Mouse (Mus musculus) effector memory CD4-positive, alpha-beta T cell, adult 7 months (primary cell): Measurements from ENCODE around the gene Fastk. TPM values are rescaled to one million over a fixed set of nuclear protein-coding genes. Genes with fewer than 3 reads are reported as not detected.

Experiments
- polyA plus RNA-seq: library from polyadenylated mRNA; unstranded; fragments of 100-300 nt; shearing (Covaris generic); gene quantifications from one replicate; pipeline ENCODE4 v1.2.1, GENCODE M21; 2017

Gene Fastk
- polyA plus RNA-seq = 92.8 TPM

GRCm38 (mm10) chr5:24444746-24445427 is at the start of gene Fastk:
Gene Fastk (minus strand): TSS chr5:24445287.

GRCm38 (mm10) chr5:24452030-24452690 is 7.1 kb upstream of the Fastk start, which contains the start of gene Agap3:
Gene Agap3 (plus strand): TSS chr5:24452177.

GRCm38 (mm10) chr5:24447624-24448298 is 2.7 kb upstream of the Fastk start, which contains the start of gene Tmub1:
Gene Tmub1 (minus strand): TSS chr5:24447854.

GRCm38 (mm10) chr5:24423129-24424003 is 21.7 kb downstream of the Fastk start, which contains the start of the genes Cdk5 and Slc4a2:
Gene Cdk5 (minus strand): TSS chr5:24423530.
Gene Slc4a2 (plus strand): TSS chr5:24423837.

GRCm38 (mm10) chr5:24413042-24413693 is 31.9 kb downstream of the Fastk start, which contains the start of gene Asic3:
Gene Asic3 (plus strand): TSS chr5:24413392.

GRCm38 (mm10) chr5:24393392-24393997 is 51.6 kb downstream of the Fastk start, which contains the start of gene Abcb8:
Gene Abcb8 (plus strand): TSS chr5:24393663.

GRCm38 (mm10) chr5:24391864-24392263 is 53.2 kb downstream of the Fastk start, which contains the start of gene Atg9b:
Gene Atg9b (minus strand): TSS chr5:24392143.

Other genes with a start within 250 kb of the Fastk start
- gene Kcnh2, start 93.7 kb downstream of the Fastk start, polyA plus RNA-seq = not detected
- 0.12 TPM for gene Nos3, start 80.5 kb downstream of the Fastk start, polyA plus RNA-seq
- not detected for gene Atg9b, start 53.1 kb downstream of the Fastk start, polyA plus RNA-seq
- gene Abcb8, start 51.6 kb downstream of the Fastk start, polyA plus RNA-seq = 11.6 TPM
- gene Asic3, start 31.9 kb downstream of the Fastk start, polyA plus RNA-seq = not detected
- gene Cdk5, start 21.8 kb downstream of the Fastk start, polyA plus RNA-seq = 55.1 TPM
- gene Slc4a2, start 21.4 kb downstream of the Fastk start, polyA plus RNA-seq = 28.7 TPM
- 53.9 TPM for gene Tmub1, start 2.6 kb upstream of the Fastk start, polyA plus RNA-seq
- gene Agap3, start 6.9 kb upstream of the Fastk start, polyA plus RNA-seq = 85.3 TPM
- not detected for gene Gbx1, start 81.9 kb upstream of the Fastk start, polyA plus RNA-seq
- not detected for gene Asb10, start 95.7 kb upstream of the Fastk start, polyA plus RNA-seq
- not detected for gene 4931409K22Rik, start 111.5 kb upstream of the Fastk start, polyA plus RNA-seq
- gene Abcf2, start 132.2 kb upstream of the Fastk start, polyA plus RNA-seq = 58.7 TPM
- gene Chpf2, start 141.5 kb upstream of the Fastk start, polyA plus RNA-seq = 24.2 TPM
- gene Smarcd3, start 179.1 kb upstream of the Fastk start, polyA plus RNA-seq = 0.83 TPM
- gene Nub1, start 240.2 kb upstream of the Fastk start, polyA plus RNA-seq = 103 TPM